Mouse (Mus musculus): ENCODE measurements around the gene Tbce. TPM values are rescaled to one million over a fixed set of nuclear protein-coding genes. Genes with fewer than 3 reads are reported as not detected.

Tbce gene
- polyA plus RNA-seq, 1 experiment, result not detected

DNA sequence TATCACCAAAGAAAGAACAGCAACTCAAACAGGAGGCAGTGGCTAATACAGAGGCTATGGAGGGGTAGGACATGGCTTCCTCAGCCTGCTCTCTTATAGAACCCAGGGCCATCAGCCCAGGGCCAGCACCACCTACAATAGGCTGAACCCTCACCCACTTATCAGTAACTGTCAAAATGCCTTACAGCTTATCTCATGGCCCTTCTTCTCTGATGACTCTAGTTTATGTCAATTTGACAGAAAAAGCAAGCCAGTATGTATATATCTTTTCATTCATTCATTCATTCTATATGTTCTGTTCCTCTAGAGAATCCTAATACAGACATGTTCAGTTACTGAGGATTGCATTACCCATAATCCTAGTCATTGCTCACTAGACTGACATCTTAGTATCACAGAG is 21.2 kb downstream of the Tbce start:
- TF ChIP-seq CTCF (IDR thresholded peaks at IDR 0.05; ENCODE audit: insufficient read depth, low read depth, low read length), result no peak
- TF ChIP-seq POLR2A (IDR thresholded peaks at IDR 0.05; ENCODE audit: insufficient read depth, low read depth, low read length), result no peak
- Histone ChIP-seq H3K4me1 (ENCODE audit: control insufficient read depth, insufficient read depth, low read length) (no peaks in the 10 kb centered on the region), H3K27ac (ENCODE audit: insufficient read depth, low read depth, low read length) (no peak overlapping the region), H3K4me3 (ENCODE audit: insufficient read depth, low read depth, low read length) (no peak overlapping the region)

DNA sequence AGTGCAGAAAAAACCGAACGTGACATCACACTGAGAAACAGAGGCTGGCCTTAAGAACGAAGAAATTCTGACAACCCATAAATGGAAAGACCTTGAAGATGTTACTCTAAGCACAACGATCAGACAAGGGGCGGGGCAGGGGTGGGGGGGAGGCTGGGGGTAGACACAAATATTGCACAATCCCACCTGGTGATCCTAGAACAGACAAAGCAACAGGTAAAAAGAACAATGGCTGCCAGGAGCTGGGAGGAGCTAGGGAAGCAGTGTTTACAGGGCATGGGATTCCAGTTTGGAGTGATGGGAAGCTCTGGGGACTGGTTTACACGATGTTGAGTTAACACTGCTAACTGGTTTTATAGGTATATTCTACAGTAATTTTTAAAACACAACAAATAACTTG is 23.8 kb downstream of the Tbce start:
- Histone ChIP-seq H3K4me3 (ENCODE audit: insufficient read depth, low read depth, low read length) (no peak overlapping the region), H3K4me1 (ENCODE audit: control insufficient read depth, insufficient read depth, low read length) (no peaks in the 10 kb centered on the region), H3K27ac (ENCODE audit: insufficient read depth, low read depth, low read length) (no peak overlapping the region)
- 88% methylated on average over 6 of the region's 6 CpGs for WGBS
- TF ChIP-seq CTCF (IDR thresholded peaks at IDR 0.05; ENCODE audit: insufficient read depth, low read depth, low read length) (no peak), POLR2A (IDR thresholded peaks at IDR 0.05; ENCODE audit: insufficient read depth, low read depth, low read length) (no peak)

DNA sequence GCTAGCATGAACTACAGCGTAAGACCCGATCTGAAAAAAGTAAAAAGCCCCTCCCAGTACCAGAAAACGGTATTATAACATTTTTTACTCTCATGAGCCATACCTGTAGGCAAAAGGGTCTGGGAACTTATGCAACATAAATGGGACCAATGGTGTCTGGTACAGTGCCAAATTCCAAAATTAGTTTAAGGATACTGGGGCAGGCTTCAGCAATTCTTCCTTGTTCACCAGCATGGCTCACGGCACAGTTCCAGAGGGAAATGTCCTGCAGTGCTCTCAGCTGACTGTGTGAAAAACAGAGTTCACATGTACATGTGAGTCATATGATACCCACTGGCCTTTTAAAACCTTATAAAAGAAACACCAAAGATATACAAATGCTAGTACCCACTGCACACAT is 24.9 kb downstream of the Tbce start:
- WGBS, result 79% methylated on average over 4 of the region's 4 CpGs
- TF ChIP-seq POLR2A (IDR thresholded peaks at IDR 0.05; ENCODE audit: insufficient read depth, low read depth, low read length) (no peak), CTCF (IDR thresholded peaks at IDR 0.05; ENCODE audit: insufficient read depth, low read depth, low read length) (no peak)
- H3K27ac ChIP-seq (ENCODE audit: insufficient read depth, low read depth, low read length), result no peak overlapping the region

DNA sequence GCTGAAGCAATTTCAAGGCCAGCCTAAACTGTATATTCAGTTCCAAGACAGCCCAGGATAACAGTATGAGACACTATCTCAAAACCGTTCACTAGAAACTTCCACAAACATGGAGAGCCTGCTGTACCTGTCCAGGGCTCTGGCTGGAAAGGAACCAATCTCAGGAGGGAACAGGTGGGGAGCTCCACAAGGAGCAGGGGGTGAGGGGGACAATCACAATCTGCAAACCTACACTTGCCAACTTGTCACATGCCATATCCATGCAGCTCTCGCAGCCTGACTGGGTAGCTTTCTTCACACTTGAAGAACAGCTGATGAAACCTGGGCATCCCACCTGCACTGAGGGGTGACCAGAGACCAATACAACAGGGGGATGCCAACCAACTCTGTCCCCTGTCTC is 25.4 kb downstream of the Tbce start:
- Histone ChIP-seq H3K27ac (ENCODE audit: insufficient read depth, low read depth, low read length) (no peak overlapping the region), H3K4me1 (ENCODE audit: control insufficient read depth, insufficient read depth, low read length) (0 out of 2 replicates have a peak, but pooled peaks cover 1% of the 10 kb centered on the region), H3K4me3 (ENCODE audit: insufficient read depth, low read depth, low read length) (no peak overlapping the region)
- WGBS, result 95% methylated on average over 2 of the region's 2 CpGs
- TF ChIP-seq POLR2A (IDR thresholded peaks at IDR 0.05; ENCODE audit: insufficient read depth, low read depth, low read length), result no peak
- no peak for TF ChIP-seq CTCF (IDR thresholded peaks at IDR 0.05; ENCODE audit: insufficient read depth, low read depth, low read length)

More for the DNA sequence above, 24.9 kb downstream of the Tbce start:
- Histone ChIP-seq H3K4me3 (ENCODE audit: insufficient read depth, low read depth, low read length) (no peak overlapping the region), H3K4me1 (ENCODE audit: control insufficient read depth, insufficient read depth, low read length) (no peaks in the 10 kb centered on the region)

DNA sequence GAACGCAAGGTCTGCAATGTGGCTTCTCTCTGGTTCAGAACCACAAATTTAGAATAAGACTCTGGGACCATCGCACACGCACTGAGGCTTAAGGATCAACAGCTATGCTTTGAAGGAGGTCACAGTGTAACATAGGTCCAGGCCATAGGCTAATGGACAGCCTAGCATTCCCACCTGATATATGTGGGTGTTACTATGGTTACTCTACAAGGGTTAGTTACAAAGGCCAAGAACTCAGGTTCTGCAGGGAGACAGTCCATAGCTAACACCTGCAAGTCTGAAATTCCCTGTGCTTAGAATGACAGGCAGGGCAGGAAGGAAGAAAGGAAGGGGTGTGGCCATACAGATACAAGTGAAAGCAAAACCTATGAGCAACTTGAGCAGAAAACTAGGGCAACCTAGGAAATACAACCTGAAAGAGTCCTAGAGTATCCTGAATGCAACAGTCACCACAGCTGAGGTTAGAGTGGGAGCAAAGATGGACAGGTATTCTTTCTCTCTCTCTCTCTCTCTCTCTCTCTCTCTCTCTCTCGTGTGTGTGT is 27.9 kb downstream of the Tbce start:
- 92% methylated on average over 4 of the region's 4 CpGs for WGBS
- no peak overlapping the region for H3K27ac ChIP-seq (ENCODE audit: insufficient read depth, low read depth, low read length)
- no peak overlapping the region for H3K4me3 ChIP-seq (ENCODE audit: insufficient read depth, low read depth, low read length)
- H3K4me1 ChIP-seq (ENCODE audit: control insufficient read depth, insufficient read depth, low read length), result peaks cover 6% of the 10 kb centered on the region; the same call in 1 of the 2 replicates
- TF ChIP-seq POLR2A (IDR thresholded peaks at IDR 0.05; ENCODE audit: insufficient read depth, low read depth, low read length) (no peak), CTCF (IDR thresholded peaks at IDR 0.05; ENCODE audit: insufficient read depth, low read depth, low read length) (no peak)

DNA sequence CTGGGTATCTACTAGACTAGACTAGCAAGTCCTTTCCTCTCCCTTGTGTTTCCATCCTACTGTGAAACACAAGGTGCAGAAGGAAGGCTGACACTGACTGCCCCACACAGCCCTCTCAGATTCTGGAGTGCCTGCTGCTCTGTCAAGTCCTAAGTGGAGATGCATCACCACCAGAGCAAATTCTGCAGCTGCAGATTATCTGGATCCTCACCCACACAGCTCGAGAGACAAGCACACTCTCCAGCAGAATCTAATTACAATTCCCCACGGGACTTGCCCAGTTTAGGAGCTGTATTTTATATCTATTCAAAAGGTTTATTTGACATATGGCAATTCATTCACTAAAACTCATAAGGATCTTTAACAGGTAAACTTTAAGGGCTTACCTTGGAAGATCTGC is 33.4 kb downstream of the Tbce start:
- Histone ChIP-seq H3K4me1 (ENCODE audit: control insufficient read depth, insufficient read depth, low read length) (peaks cover 8% of the 10 kb centered on the region; the same call in 1 of the 2 replicates), H3K4me3 (ENCODE audit: insufficient read depth, low read depth, low read length) (no peak overlapping the region), H3K27ac (ENCODE audit: insufficient read depth, low read depth, low read length) (no peak overlapping the region)
- WGBS, result 24% methylated on average over 2 of the region's 2 CpGs
- TF ChIP-seq CTCF (IDR thresholded peaks at IDR 0.05; ENCODE audit: insufficient read depth, low read depth, low read length), result no peak
- no peak for TF ChIP-seq POLR2A (IDR thresholded peaks at IDR 0.05; ENCODE audit: insufficient read depth, low read depth, low read length)

DNA sequence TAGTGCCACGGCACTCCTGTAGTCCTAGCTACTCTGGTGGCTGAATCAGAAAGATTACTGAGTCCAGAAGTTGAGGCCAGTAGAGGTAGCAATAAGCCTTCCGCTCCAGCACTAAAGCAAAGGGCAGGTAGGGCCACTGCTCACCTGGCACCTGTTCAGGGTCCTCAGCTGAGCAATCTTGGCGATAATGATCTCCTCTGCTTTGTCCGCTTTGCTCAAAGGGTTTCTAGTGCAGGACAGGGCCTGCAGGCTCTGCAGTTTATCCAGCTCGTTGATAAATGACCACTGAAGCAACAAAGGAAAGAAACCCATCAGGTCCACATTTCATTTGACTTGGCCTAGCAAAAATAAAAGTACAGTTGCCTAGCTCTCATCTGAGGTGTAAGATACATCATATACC is 34.4 kb downstream of the Tbce start:
- Histone ChIP-seq H3K4me1 (ENCODE audit: control insufficient read depth, insufficient read depth, low read length) (peaks cover 8% of the 10 kb centered on the region; the same call in 1 of the 2 replicates), H3K4me3 (ENCODE audit: insufficient read depth, low read depth, low read length) (no peak overlapping the region), H3K27ac (ENCODE audit: insufficient read depth, low read depth, low read length) (no peak overlapping the region)
- no peak for TF ChIP-seq CTCF (IDR thresholded peaks at IDR 0.05; ENCODE audit: insufficient read depth, low read depth, low read length)
- 90% methylated on average over 5 of the region's 5 CpGs for WGBS

DNA sequence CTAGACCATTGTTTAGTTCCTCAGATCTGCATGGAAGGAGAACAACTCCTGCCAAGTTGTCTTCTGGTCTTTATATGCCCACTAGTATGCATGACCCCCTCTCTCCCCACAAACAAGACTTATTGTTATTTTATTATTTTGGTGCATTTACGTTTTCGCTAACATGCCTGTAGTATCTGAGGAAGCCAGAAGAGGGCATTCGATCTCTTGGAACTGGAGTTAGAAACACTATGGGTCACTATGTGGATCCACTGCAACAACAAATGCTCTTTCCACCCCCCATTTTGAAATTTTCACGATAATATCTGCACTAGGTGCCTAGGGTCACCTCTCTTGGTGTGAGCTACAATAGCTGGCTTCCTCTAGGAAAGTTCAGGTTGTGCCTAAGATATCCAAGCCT is 35.4 kb downstream of the Tbce start:
- WGBS, result 64% methylated on average over 4 of the region's 4 CpGs
- H3K4me1 ChIP-seq (ENCODE audit: control insufficient read depth, insufficient read depth, low read length), result peaks cover 8% of the 10 kb centered on the region; the same call in 1 of the 2 replicates
- TF ChIP-seq POLR2A (IDR thresholded peaks at IDR 0.05; ENCODE audit: insufficient read depth, low read depth, low read length), result no peak
- no peak for TF ChIP-seq CTCF (IDR thresholded peaks at IDR 0.05; ENCODE audit: insufficient read depth, low read depth, low read length)
- H3K4me3 ChIP-seq (ENCODE audit: insufficient read depth, low read depth, low read length), result no peak overlapping the region
- H3K27ac ChIP-seq (ENCODE audit: insufficient read depth, low read depth, low read length), result no peak overlapping the region

DNA sequence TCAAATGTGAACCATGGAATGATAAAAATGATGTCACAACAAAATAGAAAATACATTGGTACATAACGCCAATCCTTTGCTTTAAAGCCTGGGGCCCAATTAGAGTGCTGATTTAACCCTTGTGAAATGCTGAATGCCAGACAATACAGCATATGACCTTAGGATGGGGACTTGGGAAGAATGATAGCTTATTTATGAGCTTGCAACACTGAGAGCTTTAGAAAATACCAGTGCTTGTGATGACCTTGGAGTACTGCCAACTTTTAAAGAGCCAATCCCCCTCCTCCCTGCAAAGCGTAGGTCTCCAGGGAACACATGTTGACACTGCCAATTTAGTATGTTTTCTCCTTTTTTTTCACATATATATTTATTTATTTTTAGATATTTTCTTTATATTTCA is 36.7 kb downstream of the Tbce start:
- 36% methylated on average over 2 of the region's 2 CpGs for WGBS
- Histone ChIP-seq H3K27ac (ENCODE audit: insufficient read depth, low read depth, low read length) (no peak overlapping the region), H3K4me3 (ENCODE audit: insufficient read depth, low read depth, low read length) (no peak overlapping the region), H3K4me1 (ENCODE audit: control insufficient read depth, insufficient read depth, low read length) (peaks cover 6% of the 10 kb centered on the region; the same call in 1 of the 2 replicates)
- no peak for TF ChIP-seq POLR2A (IDR thresholded peaks at IDR 0.05; ENCODE audit: insufficient read depth, low read depth, low read length)
- no peak for TF ChIP-seq CTCF (IDR thresholded peaks at IDR 0.05; ENCODE audit: insufficient read depth, low read depth, low read length)

DNA sequence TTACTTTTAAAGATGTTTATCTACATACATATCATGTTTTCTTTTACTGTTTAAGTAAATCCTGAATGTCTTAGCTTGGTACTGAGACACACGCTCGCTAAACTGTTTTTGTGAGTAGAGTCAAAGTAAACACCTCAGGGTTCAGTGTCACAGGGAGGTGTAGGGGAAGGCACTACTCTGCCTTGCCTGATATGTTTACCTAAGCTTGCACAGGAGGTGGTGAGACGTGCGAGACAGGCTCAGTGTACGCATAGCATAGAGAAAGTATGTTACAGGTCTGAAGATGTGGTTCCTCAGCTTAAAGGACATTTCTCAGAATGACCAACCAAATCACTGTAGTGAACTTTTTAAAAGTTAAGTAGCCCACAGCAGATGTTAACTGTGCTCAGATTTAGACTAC is 42.0 kb downstream of the Tbce start:
- H3K4me3 ChIP-seq (ENCODE audit: insufficient read depth, low read depth, low read length), result no peak overlapping the region
- WGBS, result 86% methylated on average over 5 of the region's 5 CpGs
- TF ChIP-seq CTCF (IDR thresholded peaks at IDR 0.05; ENCODE audit: insufficient read depth, low read depth, low read length) (no peak), POLR2A (IDR thresholded peaks at IDR 0.05; ENCODE audit: insufficient read depth, low read depth, low read length) (no peak)
- no peak overlapping the region for H3K27ac ChIP-seq (ENCODE audit: insufficient read depth, low read depth, low read length)
- peaks cover 3% of the 10 kb centered on the region; the same call in 1 of the 2 replicates for H3K4me1 ChIP-seq (ENCODE audit: control insufficient read depth, insufficient read depth, low read length)
